ENCODE assay signal across 20 mouse cellular contexts in the genomic region with DNA sequence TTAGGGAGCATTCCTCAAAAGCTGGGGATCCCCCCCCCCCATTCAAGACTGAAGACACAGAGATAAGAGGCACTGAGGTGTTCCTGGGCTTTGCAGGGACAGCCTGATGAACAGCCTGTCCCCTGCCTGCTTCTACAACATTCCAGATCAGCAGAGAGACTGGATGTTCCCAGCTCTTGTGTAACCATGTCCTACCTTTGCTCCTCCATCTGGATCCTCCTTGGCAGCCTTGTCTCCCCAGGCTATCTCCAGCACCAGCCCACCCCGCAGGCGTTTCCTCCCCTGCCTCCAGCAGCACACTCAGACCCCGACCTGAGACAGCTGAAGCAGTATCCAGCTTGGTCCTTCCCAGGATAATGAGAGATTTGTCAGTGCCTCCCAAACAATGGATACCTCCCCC. TPM values are rescaled to one million over a fixed set of nuclear protein-coding genes. Genes with fewer than 3 reads are reported as not detected.
"Had no signal": no experiment of that assay in that cellular context is flagged by ENCODE, and none has a peak within 500 bp of the region (broad histone marks: within the 10 kb centered on the region; RNA-seq: fewer than 3 reads in every experiment).

No protein-coding gene starts in this region.

- DNase-seq: left cerebral cortex, postnatal 4 days; liver; liver, embryonic 13.5 days; liver, postnatal 0 days; lung, adult 18-20 months; lung, adult 2 months; lung, embryonic 14.5 days; lung, postnatal 10 days; lung, postnatal 14 days; lung, postnatal 36 days; lung, postnatal 4 days; midbrain, embryonic 14.5 days had no signal

- ATAC-seq: liver, embryonic 12.5 days; liver, postnatal 0 days; lung, postnatal 0 days; midbrain, embryonic 13.5 days; midbrain, embryonic 15.5 days; midbrain, embryonic 16.5 days had no signal

RNA-seq across cellular contexts. Expression of a gene that starts 14.3 kb away (rescaled TPM):
- total RNA-seq: megakaryocyte progenitor cell, adult 5-6 weeks; megakaryocyte, adult 5-6 weeks; monocyte, adult 5-6 weeks had no signal
